9 mouse cellular contexts compared by ENCODE assay signal in the genomic region with DNA sequence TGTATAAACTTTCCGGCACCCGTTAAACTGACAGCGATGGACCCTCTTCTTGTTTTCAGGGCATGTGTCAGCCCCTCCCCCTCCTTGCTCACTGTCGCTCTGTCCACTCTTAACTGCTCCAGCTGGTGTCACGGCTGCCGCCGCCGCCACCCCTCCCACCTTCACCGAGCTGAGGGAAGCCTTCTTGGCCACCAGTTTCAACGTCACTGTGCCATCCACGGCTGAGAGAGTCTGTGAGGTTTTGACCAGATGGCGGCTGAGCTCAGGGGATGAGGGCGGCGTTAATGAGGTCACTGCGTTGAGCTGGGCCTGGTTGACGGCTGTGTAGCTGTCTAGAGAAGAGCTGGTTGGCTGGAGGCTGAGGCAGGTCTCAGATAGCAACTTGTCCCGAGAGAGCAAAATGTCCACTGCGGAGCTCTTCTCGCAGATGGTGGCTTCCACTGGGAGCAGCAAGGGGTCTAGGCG. TPM values are rescaled to one million over a fixed set of nuclear protein-coding genes. Genes with fewer than 3 reads are reported as not detected.
DNase-seq lines count a peak whose midpoint lies in the region; ATAC-seq and TF ChIP-seq lines count a peak whose summit lies in the region.
"Had no signal": no experiment of that assay in that cellular context is flagged by ENCODE, and none has a peak within 500 bp of the region (broad histone marks: within the 10 kb centered on the region; RNA-seq: fewer than 3 reads in every experiment).

No protein-coding gene starts in this region.

- no peak overlapping the region for H3K4me3 ChIP-seq in lung, postnatal 0 days (ENCODE audit: low read depth, low read length)
- no peak overlapping the region for H3K4me3 ChIP-seq in heart, embryonic 12.5 days
- H3K4me3 ChIP-seq in liver, embryonic 12.5 days, result peak overlapping the region; percentile 44
- H3K4me3 ChIP-seq: limb, embryonic 12.5 days had no signal

- 73% methylated on average over 20 of the region's 20 CpGs for WGBS in lung, postnatal 0 days
- 71% methylated on average over 20 of the region's 20 CpGs for WGBS in heart, embryonic 12.5 days
- 35% methylated on average over 20 of the region's 20 CpGs for WGBS in liver, embryonic 12.5 days (ENCODE audit: insufficient replicate concordance)

- no peak overlapping the region for H3K9ac ChIP-seq in lung, postnatal 0 days (replicated peaks; ENCODE audit: low read depth)
- no peak overlapping the region for H3K9ac ChIP-seq in heart, embryonic 12.5 days
- peak overlapping the region; percentile 53 for H3K9ac ChIP-seq in liver, embryonic 12.5 days
- H3K9ac ChIP-seq: limb, embryonic 12.5 days had no signal

- DNase-seq in lung, postnatal 0 days (ENCODE audit: low spot score), result no peak
- DNase-seq in lung, postnatal 36 days, result no peak
- DNase-seq in urinary bladder, adult 18-20 months (ENCODE audit: low spot score in 2 of 2), result no peak
- DNase-seq in layer of hippocampus, adult 11-12 months (ENCODE audit: low spot score), result no peak

- no peaks in the 10 kb centered on the region for H3K27me3 ChIP-seq in lung, postnatal 0 days (replicated peaks; ENCODE audit: insufficient read depth, low read length)
- no peaks in the 10 kb centered on the region for H3K27me3 ChIP-seq in heart, embryonic 12.5 days (replicated peaks)
- H3K27me3 ChIP-seq in liver, embryonic 12.5 days (replicated peaks), result no peaks in the 10 kb centered on the region
- H3K27me3 ChIP-seq: limb, embryonic 12.5 days had no signal

- H3K27ac ChIP-seq in lung, postnatal 0 days (ENCODE audit: low read length), result peak overlapping the region; percentile 45
- H3K27ac ChIP-seq in heart, embryonic 12.5 days (ENCODE audit: poor library complexity, severe bottlenecking), result no peak overlapping the region
- H3K27ac ChIP-seq in liver, embryonic 12.5 days, result peak overlapping the region; percentile 5; the same call in 1 of the 2 replicates
- H3K27ac ChIP-seq: limb, embryonic 12.5 days had no signal

- TF ChIP-seq EP300 in lung, postnatal 0 days (IDR thresholded peaks at IDR 0.05), result no peak

- H3K36me3 ChIP-seq in lung, postnatal 0 days (ENCODE audit: insufficient read depth, low read length), result peaks cover 18% of the 10 kb centered on the region; the same call in 1 of the 2 replicates
- H3K36me3 ChIP-seq in heart, embryonic 12.5 days, result peaks cover 44% of the 10 kb centered on the region
- peaks cover 31% of the 10 kb centered on the region for H3K36me3 ChIP-seq in liver, embryonic 12.5 days

- no peak for TF ChIP-seq CTCF in lung, postnatal 0 days (IDR thresholded peaks at IDR 0.05)

- H3K9me3 ChIP-seq in lung, postnatal 0 days (ENCODE audit: low read length), result no peaks in the 10 kb centered on the region
- H3K9me3 ChIP-seq in heart, embryonic 12.5 days (replicated peaks), result no peaks in the 10 kb centered on the region
- no peaks in the 10 kb centered on the region for H3K9me3 ChIP-seq in liver, embryonic 12.5 days (replicated peaks)
- H3K9me3 ChIP-seq: limb, embryonic 12.5 days had no signal

- ATAC-seq in lung, postnatal 0 days, result peak; percentile 42
- ATAC-seq in cerebellum, adult (ENCODE audit: insufficient number of reproducible peaks, low FRiP score, low TSS enrichment), result peak; percentile 97
- peak; percentile 45; the same call in 1 of the 2 replicates for ATAC-seq in heart, embryonic 12.5 days (ENCODE audit: insufficient number of reproducible peaks, low FRiP score)
- ATAC-seq in liver, embryonic 12.5 days, result peak; percentile 78
- no peak for ATAC-seq in erythroid progenitor cell, adult 5-6 weeks (replicated peaks; ENCODE audit: low FRiP score, poor library complexity, severe bottlenecking)

- no peak overlapping the region for H3K4me2 ChIP-seq in lung, postnatal 0 days (replicated peaks; ENCODE audit: low read depth, low read length)
- peak overlapping the region; percentile 16; the same call in 1 of the 2 replicates for H3K4me2 ChIP-seq in heart, embryonic 12.5 days
- peak overlapping the region; percentile 69 for H3K4me2 ChIP-seq in liver, embryonic 12.5 days
- H3K4me2 ChIP-seq: limb, embryonic 12.5 days had no signal

- H3K4me1 ChIP-seq in lung, postnatal 0 days (ENCODE audit: insufficient read depth, low read depth, low read length), result peaks cover 6% of the 10 kb centered on the region; the same call in 1 of the 2 replicates
- H3K4me1 ChIP-seq in heart, embryonic 12.5 days (replicated peaks), result peaks cover 30% of the 10 kb centered on the region
- peaks cover 52% of the 10 kb centered on the region for H3K4me1 ChIP-seq in liver, embryonic 12.5 days

RNA-seq across cellular contexts. Expression of a gene that starts 43.3 kb away (rescaled TPM):
- 40.9 and 47.9 TPM in 2 replicates for polyA plus RNA-seq in lung, postnatal 0 days (2015; fragmentation: Nextera tagmentation; extraction: Ambion mirVana)
- polyA plus RNA-seq in heart, embryonic 12.5 days (2016; fragmentation: Nextera tagmentation; extraction: Ambion mirVana), result 13.5 and 15.0 TPM in 2 replicates
- polyA plus RNA-seq in liver, embryonic 12.5 days (2016; fragmentation: Nextera tagmentation; extraction: Ambion mirVana), result 6.5 and 7.8 TPM in 2 replicates
- total RNA-seq in erythroid progenitor cell, adult 5-6 weeks (2015; ENCODE audit: low replicate concordance), result 3.4 and 9.4 TPM in 2 replicates
- 0.51 and 4.0 TPM in 2 replicates for total RNA-seq in erythroid progenitor cell, adult 5-6 weeks (2017; ENCODE audit: low replicate concordance)
